Mouse (Mus musculus) ES-E14 (cell line): Measurements from ENCODE around the gene Lrrc75a. TPM values are rescaled to one million over a fixed set of nuclear protein-coding genes. Genes with fewer than 3 reads are reported as not detected.

Experiments used
- DNase-seq: peaks from one replicate; pipeline ENCODE4 v3.0.0-alpha.2; 2013; ENCODE audit warnings: low read depth, low spot score
- H3K27ac ChIP-seq: 2 replicates; pipeline ENCODE4 v1.5.1; 2012; ENCODE audit warnings: low read depth, mild to moderate bottlenecking, low read length, moderate library complexity, mixed read lengths; ENCODE audit not compliant: poor library complexity, insufficient read depth, severe bottlenecking
- H3K36me3 ChIP-seq: 2 replicates; pipeline ENCODE4 v1.6.1; 2012; ENCODE audit warnings: mild to moderate bottlenecking, low read length, moderate library complexity, mixed read lengths; ENCODE audit not compliant: control insufficient read depth, poor library complexity, insufficient read depth, severe bottlenecking
- H3K4me1 ChIP-seq, 2 experiments: fragments of 150-350 bp in 1 of 2; sonication (generic) in 1 of 2; 2 replicates each; pipeline ENCODE4 v1.6.1; 2012; ENCODE audit warnings: low read length in 2 of 2, mild to moderate bottlenecking in 1 of 2, mixed read lengths in 1 of 2; ENCODE audit not compliant: control insufficient read depth in 2 of 2, insufficient read depth in 2 of 2, poor library complexity in 1 of 2
- H3K4me3 ChIP-seq, 2 experiments: fragments of 150-350 bp in 1 of 2; sonication (generic) in 1 of 2; 2 replicates each; pipeline ENCODE4 v1.5.1; 2012; ENCODE audit warnings: low read length in 2 of 2, low read depth in 1 of 2, mild to moderate bottlenecking in 1 of 2, mixed read lengths in 1 of 2; ENCODE audit not compliant: insufficient read depth in 1 of 2, poor library complexity in 1 of 2, severe bottlenecking in 1 of 2
- H3K9ac ChIP-seq: 2 replicates; pipeline ENCODE4 v1.6.1; 2012; ENCODE audit warnings: low read depth, mild to moderate bottlenecking, low read length, mixed read lengths; ENCODE audit not compliant: poor library complexity, insufficient read depth, severe bottlenecking
- H3K9me3 ChIP-seq: fragments of 150-350 bp; sonication (generic); 2 replicates; pipeline ENCODE4 v1.6.1; 2012; ENCODE audit warnings: low read depth, mild to moderate bottlenecking, low read length; ENCODE audit not compliant: control insufficient read depth, insufficient read depth
- CHD2 ChIP-seq: IDR thresholded peaks from 2 replicates; pipeline ENCODE4 v1.6.1; 2014; ENCODE audit warnings: mild to moderate bottlenecking, low read depth, low read length, inconsistent platforms
- HCFC1 ChIP-seq: IDR thresholded peaks from 2 replicates; pipeline ENCODE4 v1.6.1; 2012; ENCODE audit warnings: low read length, inconsistent platforms, borderline replicate concordance; ENCODE audit not compliant: insufficient read depth
- MAFK ChIP-seq: IDR thresholded peaks from 2 replicates; pipeline ENCODE4 v1.6.1; 2014; ENCODE audit warnings: mild to moderate bottlenecking, low read depth, low read length, inconsistent platforms; ENCODE audit not compliant: insufficient read depth
- ZC3H11A ChIP-seq: IDR thresholded peaks from 2 replicates; pipeline ENCODE4 v1.6.1; 2012; ENCODE audit warnings: low read depth, mild to moderate bottlenecking, inconsistent platforms, low read length, borderline replicate concordance
- ZNF384 ChIP-seq: IDR thresholded peaks from 2 replicates; pipeline ENCODE4 v1.6.1; 2012; ENCODE audit warnings: low read depth, low read length, inconsistent platforms
- in situ Hi-C, 2 experiments: fragments of 600-800 bp; cut with MboI; formaldehyde crosslinking; loops; one replicate each; pipeline ENCODE4 v1.15.1; 2025; ENCODE audit warnings: low sequenced_read_pairs in 2 of 2, inconsistent platforms in 1 of 2; ENCODE audit not compliant: unreplicated experiment in 2 of 2
- total RNA-seq: library from RNA; depleted of rRNA; stranded (reverse); fragments of 300-350 nt; gene quantifications from 2 replicates; pipeline ENCODE4 v1.2.3, GENCODE M21; 2012

Gene Lrrc75a
- total RNA-seq, 1 experiment = 9.9 TPM

- Histone ChIP-seq H3K9ac (no peak overlapping the region), H3K27ac (no peak overlapping the region), H3K9me3 (no peaks in the 10 kb centered on the region), H3K4me3 (no peak overlapping the region), H3K4me1 (0 out of 4 replicates have a peak, but pooled peaks cover 0 to 1% of the 10 kb centered on the region in 2 experiments), H3K36me3 (no peaks in the 10 kb centered on the region)
- DNase-seq = no peak
- in situ Hi-C loops = loop anchor here in 1 of 2 experiments (5.0 kb wide), 1 partner anchor 68 kb away; no protein-coding TSS in a partner anchor
- TF ChIP-seq ZC3H11A (no peak), ZNF384 (no peak), CHD2 (no peak), MAFK (no peak), HCFC1 (no peak)
Measured at GRCm38 (mm10) chr11:62679954-62680353, 31.6 kb upstream of the Lrrc75a start.

GRCm38 (mm10) chr11:62678778-62679354 is 30.5 kb upstream of the Lrrc75a start:
- Histone ChIP-seq H3K9ac (no peak overlapping the region), H3K36me3 (no peaks in the 10 kb centered on the region), H3K9me3 (no peaks in the 10 kb centered on the region), H3K27ac (no peak overlapping the region), H3K4me3 (no peak overlapping the region), H3K4me1 (0 out of 4 replicates have a peak, but pooled peaks cover 0 to 1% of the 10 kb centered on the region in 2 experiments)
- DNase-seq = no peak
- TF ChIP-seq CHD2 (no peak), ZNF384 (no peak), MAFK (no peak), HCFC1 (no peak), ZC3H11A (no peak)
- in situ Hi-C loops = loop anchor here in 1 of 2 experiments (5.0 kb wide), 1 partner anchor 67 kb away; no protein-coding TSS in a partner anchor

GRCm38 (mm10) chr11:62676290-62676596 is 27.9 kb upstream of the Lrrc75a start:
- TF ChIP-seq CHD2 (no peak), MAFK (no peak), ZNF384 (no peak), ZC3H11A (no peak), HCFC1 (no peak)
- H3K4me1 ChIP-seq = 0 out of 4 replicates have a peak, but pooled peaks cover 0 to 1% of the 10 kb centered on the region in 2 experiments
- in situ Hi-C loops = loop anchor here in 1 of 2 experiments (5.0 kb wide), 1 partner anchor 64 kb away; no protein-coding TSS in a partner anchor
- no peak overlapping the region for H3K27ac ChIP-seq
- no peak overlapping the region for H3K4me3 ChIP-seq
- no peak for DNase-seq
- H3K9ac ChIP-seq = no peak overlapping the region
- no peaks in the 10 kb centered on the region for H3K36me3 ChIP-seq
- H3K9me3 ChIP-seq = no peaks in the 10 kb centered on the region

- H3K36me3 ChIP-seq = no peaks in the 10 kb centered on the region
- H3K4me1 ChIP-seq = 0 out of 4 replicates have a peak, but pooled peaks cover 0 to 1% of the 10 kb centered on the region in 2 experiments
- H3K9me3 ChIP-seq = no peaks in the 10 kb centered on the region
- in situ Hi-C loops = loop anchor here in 1 of 2 experiments (5.0 kb wide), 1 partner anchor 63 kb away; no protein-coding TSS in a partner anchor
- peak overlapping the region in 1 of 2 experiments; percentile 8; a peak in 1 of 4 replicates for H3K4me3 ChIP-seq
- TF ChIP-seq CHD2 (no peak), ZC3H11A (peak; percentile 64; the same call in 1 of the 2 replicates)
- DNase-seq = peak; percentile 80
- H3K27ac ChIP-seq = no peak overlapping the region
- H3K9ac ChIP-seq = 0 out of 2 replicates have a peak overlapping the region, but pooled peaks have one; percentile 17
Measured at GRCm38 (mm10) chr11:62675480-62676289, 27.4 kb upstream of the Lrrc75a start.
